Mouse (Mus musculus) brain, embryonic 18.5 days (tissue): ENCODE measurements around the gene Ntng1.

Experiments
- DNase-seq: peaks from one replicate; pipeline ENCODE4 v3.0.0-alpha.2; 2012; ENCODE audit warnings: low read depth, low spot score

The Ntng1 gene

DNA sequence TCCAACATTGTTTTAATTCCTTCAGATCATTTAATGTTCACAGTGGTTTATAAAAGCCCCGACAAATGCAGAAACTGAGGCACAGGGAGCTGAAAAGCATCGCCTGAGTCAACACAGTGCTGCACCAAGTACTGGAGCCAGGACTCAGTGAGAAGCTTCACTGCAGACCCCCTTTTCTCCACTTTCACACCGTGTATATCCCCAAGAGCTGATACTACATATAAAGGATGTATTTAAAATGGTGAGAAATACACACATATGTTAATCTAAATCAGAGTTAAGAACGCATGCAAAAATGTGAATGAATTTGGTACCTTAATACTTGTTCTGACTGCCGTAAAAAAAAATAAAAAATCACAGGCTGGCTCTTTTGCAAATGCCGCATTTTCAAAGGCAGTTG, 88.4 kb downstream of the Ntng1 start:
- peak; percentile 4 for DNase-seq

DNA sequence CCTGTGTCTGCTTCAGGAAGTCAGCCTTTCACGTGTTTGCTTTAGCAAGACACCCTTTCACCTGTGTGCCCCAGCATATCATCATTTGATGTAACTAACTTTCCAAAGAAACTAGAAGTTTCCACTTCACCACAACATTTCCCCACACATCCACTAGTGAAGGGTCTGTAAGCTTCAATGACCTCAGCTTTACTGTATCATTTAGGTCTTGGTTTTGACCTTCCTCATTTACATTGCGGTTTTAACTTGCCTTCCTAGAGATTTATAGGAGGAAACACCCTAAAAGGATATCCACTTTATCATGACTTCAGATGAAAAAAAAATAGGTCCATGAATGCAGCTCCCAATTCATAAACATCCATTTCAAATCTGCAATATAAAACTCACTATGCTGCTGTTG, 89.7 kb downstream of the Ntng1 start:
- DNase-seq = no peak

GRCm38 (mm10) chr3:110048152-110048551, 95.7 kb downstream of the Ntng1 start:
- DNase-seq = no peak

GRCm38 (mm10) chr3:110046750-110047149, 97.1 kb downstream of the Ntng1 start:
- no peak for DNase-seq

DNA sequence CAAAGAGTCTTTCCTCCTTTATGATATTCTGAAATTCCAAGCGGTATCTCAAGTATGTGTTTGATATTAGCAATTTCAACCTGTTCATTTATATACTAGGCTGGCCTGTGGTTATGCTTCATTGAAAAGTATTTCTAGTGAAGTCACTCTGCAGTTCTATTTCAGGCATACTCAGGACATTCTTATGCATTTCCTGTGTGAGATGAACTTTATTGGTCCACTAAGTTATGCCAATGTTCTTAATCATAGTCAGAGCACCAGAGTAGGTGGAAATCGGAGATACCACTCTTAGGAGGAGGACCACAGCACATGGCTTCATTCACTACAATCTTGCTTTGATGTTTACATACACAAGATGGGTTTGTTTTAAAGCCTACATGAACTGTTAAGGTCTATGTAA, 99.6 kb downstream of the Ntng1 start:
- DNase-seq = no peak

- no peak for DNase-seq
Observed at GRCm38 (mm10) chr3:110043641-110044187, 100.1 kb downstream of the Ntng1 start.

GRCm38 (mm10) chr3:110022783-110023599, 120.8 kb downstream of the Ntng1 start:
- DNase-seq = no peak

DNA sequence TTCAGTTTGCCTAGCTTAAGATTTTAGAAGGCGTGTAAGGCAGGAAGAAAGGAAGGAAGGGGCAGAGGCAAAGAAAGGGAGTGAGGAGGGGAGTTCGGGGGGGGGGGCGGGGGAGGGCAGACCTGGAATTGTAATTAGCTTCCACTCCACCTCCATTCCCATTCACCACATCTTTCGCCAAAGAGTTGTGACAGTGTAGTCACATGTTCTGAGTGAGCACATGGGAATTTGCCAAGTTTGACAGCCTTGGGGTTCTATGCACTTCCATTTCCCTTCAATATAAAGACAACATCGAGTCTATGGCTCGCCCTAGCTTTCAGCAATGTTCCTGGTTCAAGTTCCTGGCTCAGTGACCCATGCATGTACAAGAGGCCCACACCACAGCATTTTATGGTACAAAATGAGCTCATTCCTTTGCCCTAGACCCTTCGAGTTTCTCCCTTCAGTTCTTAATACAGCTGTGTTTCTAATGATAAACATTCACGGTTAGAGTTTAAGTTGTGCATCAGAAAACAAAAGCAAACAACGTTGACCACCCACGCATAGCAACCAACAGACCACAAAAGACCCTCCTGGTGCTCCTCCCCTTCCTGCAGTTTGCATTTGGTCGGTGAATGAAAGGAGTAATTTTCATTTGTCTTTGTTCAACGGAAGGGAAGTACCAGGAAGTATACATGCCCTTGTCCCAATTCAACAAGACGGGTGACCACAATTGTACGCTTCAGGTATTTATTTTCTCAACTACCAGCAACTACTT, 132.8 kb downstream of the Ntng1 start:
- DNase-seq = no peak

- DNase-seq = no peak
Observed at GRCm38 (mm10) chr3:110010441-110010840, 133.4 kb downstream of the Ntng1 start.

DNA sequence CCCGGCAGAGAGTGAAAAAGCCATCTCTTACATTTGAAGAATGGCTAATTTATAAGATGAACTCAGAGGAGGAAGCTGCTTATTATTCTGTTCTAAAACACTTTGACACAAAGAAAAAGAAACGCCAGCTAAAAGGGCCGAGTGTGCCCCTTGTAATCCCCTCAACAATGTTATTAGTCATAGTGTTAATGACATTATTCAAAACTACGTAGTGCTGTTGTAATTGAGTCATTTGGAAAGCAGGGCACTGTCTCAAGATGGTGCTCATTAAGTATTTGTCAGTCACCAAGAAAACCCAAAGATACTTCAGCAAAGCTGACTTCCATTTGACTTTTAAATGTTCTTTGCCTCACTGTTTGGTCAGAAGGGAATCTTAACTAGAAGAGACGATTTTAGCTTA, 143.5 kb downstream of the Ntng1 start:
- DNase-seq = no peak

DNA sequence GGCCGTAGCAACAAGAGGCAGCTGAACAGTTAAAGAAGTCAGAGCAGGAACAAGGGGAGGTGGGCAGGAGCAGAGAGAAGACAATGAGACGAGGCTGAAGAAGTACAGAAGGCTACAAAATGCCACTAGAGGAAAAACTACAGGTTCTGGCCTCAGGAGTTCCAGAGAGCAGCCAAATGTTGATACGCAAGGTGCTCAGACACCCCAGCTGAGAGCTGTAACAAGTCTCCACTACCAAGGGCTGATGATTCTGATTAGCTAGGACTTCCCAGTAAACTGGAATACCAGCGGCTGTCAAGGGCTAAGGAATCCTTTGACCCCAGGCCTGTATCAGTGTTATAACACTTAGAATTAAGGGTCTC, 148.2 kb downstream of the Ntng1 start:
- no peak for DNase-seq

GRCm38 (mm10) chr3:109994978-109995662, 148.7 kb downstream of the Ntng1 start:
- no peak for DNase-seq

GRCm38 (mm10) chr3:109984086-109984485, 159.7 kb downstream of the Ntng1 start:
- no peak for DNase-seq

GRCm38 (mm10) chr3:109977614-109978013, 166.2 kb downstream of the Ntng1 start:
- no peak for DNase-seq

GRCm38 (mm10) chr3:109975106-109975505, 168.7 kb downstream of the Ntng1 start:
- DNase-seq = no peak

DNA sequence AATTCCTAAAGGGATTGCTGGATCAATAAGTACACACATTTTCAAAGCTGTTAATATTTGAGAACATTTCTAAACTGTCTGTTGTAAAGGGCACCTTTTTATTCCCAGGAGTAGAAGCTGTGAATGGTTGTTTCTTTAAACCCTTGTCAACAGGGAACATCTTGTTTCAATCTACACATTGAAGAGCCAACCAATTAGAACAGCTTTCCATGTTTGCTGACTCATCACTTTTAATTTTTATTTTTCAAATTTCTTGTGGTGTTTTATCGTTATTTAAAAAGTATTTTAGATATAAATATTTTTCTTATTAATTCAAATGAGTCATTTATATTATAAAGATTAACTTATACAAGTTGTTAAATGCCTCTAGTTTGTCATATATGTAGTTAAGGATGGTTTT, 172.3 kb downstream of the Ntng1 start:
- DNase-seq = no peak

DNA sequence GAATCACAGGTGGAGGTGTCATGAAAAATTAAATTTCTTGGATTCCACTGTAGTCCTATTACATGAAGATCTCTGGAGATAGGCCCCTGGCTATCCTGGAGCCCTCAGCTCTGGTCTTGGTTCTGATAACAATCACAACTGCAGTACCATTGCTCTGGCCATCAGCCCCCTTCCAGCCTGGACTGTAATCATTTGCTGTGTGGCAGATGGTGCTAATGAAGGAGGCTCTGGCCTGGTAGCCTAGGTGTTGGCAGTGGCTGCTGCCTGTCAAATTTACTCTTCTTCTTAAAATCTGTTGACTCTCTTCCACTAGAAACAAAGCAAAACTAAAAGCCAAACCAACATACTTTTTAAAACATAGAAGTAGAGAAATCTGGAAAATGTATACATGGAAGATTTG, 173.6 kb downstream of the Ntng1 start:
- DNase-seq = no peak

DNA sequence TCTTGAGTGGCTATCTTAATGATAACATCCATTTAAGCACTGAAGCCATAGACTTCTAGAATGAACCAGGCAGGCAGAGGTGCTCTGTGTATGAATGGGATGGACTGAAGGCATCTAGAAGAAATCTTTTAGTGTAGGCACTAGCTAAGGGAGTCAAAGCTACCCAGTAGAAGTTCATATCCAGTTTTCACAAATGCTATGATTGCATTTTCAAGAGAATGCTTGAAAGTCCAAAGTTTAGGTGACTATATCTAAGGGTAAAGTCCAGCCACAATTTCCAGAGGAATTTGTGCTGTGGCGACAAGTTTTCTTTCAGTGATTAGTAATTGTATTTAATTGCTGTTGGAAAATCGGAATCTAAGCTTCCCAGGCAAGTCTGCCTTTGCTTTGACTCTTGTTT, 181.2 kb downstream of the Ntng1 start:
- DNase-seq = no peak

- no peak for DNase-seq
Observed at GRCm38 (mm10) chr3:109942960-109943359, 200.9 kb downstream of the Ntng1 start.

DNA sequence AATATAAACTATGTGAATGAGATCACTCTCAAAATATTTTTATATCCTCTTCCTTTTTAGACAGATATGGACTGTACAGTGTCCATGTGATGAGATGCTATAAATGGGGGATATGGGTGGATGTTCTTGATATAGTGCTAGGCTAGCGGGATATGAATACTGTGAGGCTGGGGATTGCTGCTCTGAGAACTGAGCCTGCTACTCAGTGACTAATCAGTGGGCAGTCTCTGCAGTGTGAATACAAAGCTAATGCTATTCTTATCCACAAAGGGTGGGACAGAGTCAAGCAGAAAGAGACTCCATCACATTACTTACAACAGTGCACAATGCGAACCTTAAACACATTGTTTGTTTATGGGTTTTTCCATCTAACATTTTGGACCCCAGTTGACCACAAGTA, 206.2 kb downstream of the Ntng1 start:
- no peak for DNase-seq

- no peak for DNase-seq
Observed at GRCm38 (mm10) chr3:109936275-109936674, 207.5 kb downstream of the Ntng1 start.

DNA sequence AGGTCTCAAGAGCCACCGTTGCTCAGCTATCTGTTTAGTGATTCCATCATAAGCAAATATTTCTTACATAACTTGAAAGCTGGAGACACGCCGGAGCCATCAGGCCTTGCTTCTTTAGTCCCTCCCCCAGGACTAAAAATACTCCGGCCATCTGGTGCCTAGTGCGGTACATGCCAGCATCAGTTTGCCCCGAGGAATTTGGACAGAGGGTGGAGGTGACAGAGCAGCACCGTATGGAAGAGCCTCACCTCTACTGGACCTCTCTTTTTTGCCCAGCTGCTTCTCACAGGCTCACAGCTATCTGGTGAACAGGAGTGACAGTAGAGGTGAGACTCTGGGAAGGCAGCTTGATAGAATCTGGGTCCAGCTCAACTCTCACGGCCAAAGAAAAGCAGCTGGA, 211.6 kb downstream of the Ntng1 start:
- no peak for DNase-seq
